Mouse (Mus musculus) MEL (cell line): Measurements from ENCODE around the gene Cnep1r1. TPM values are rescaled to one million over a fixed set of nuclear protein-coding genes. Genes with fewer than 3 reads are reported as not detected.

ENCODE experiments used
- DNase-seq: peaks from one replicate; pipeline ENCODE4 v3.0.0; 2011; ENCODE audit warnings: low read depth, low spot score
- H3K27ac ChIP-seq: 2 replicates; pipeline ENCODE4 v1.5.1; 2012; ENCODE audit warnings: low read depth, mild to moderate bottlenecking, control low read depth, low read length, moderate library complexity; ENCODE audit not compliant: control insufficient read depth
- H3K27me3 ChIP-seq, 2 experiments: fragments of 150-350 bp in 1 of 2; sonication (generic) in 1 of 2; 2 replicates each; pipeline ENCODE4 v1.6.1; 2012; ENCODE audit warnings: low read length in 2 of 2, mild to moderate bottlenecking in 2 of 2, improper control_type of control experiment in 1 of 2, moderate library complexity in 1 of 2; ENCODE audit not compliant: insufficient read depth in 2 of 2, control insufficient read depth in 1 of 2
- H3K36me3 ChIP-seq, 2 experiments: 2 replicates each; pipeline ENCODE4 v1.6.1; 2012 to 2014; ENCODE audit warnings: low read length in 2 of 2, improper control_type of control experiment in 1 of 2, inconsistent platforms in 1 of 2, mild to moderate bottlenecking in 1 of 2; ENCODE audit not compliant: insufficient read depth in 2 of 2, control insufficient read depth in 1 of 2
- H3K4me1 ChIP-seq, 2 experiments: fragments of 150-350 bp in 1 of 2; sonication (generic) in 1 of 2; 2 replicates each; pipeline ENCODE4 v1.6.1; 2012; ENCODE audit warnings: low read length in 2 of 2, improper control_type of control experiment in 1 of 2, mild to moderate bottlenecking in 1 of 2; ENCODE audit not compliant: insufficient read depth in 2 of 2, control insufficient read depth in 1 of 2
- H3K4me3 ChIP-seq, 2 experiments: fragments of 150-350 bp in 1 of 2; sonication (generic) in 1 of 2; 2 replicates each; pipeline ENCODE4 v1.5.1; 2012; ENCODE audit warnings: low read depth in 2 of 2, low read length in 2 of 2, mild to moderate bottlenecking in 2 of 2, moderate library complexity in 2 of 2, control low read depth in 1 of 2, improper control_type of control experiment in 1 of 2; ENCODE audit not compliant: control insufficient read depth in 1 of 2, insufficient read depth in 1 of 2
- H3K79me2 ChIP-seq: 2 replicates; pipeline ENCODE4 v1.6.1; 2012; ENCODE audit warnings: mild to moderate bottlenecking, low read length, moderate library complexity; ENCODE audit not compliant: control insufficient read depth, poor library complexity, insufficient read depth
- H3K9ac ChIP-seq: 2 replicates; pipeline ENCODE4 v1.6.1; 2012; ENCODE audit warnings: low read depth, mild to moderate bottlenecking, control low read depth, low read length, moderate library complexity; ENCODE audit not compliant: control insufficient read depth, poor library complexity, severe bottlenecking
- H3K9me3 ChIP-seq: fragments of 150-350 bp; sonication (generic); replicated peaks from 2 replicates; pipeline ENCODE4 v1.6.1; 2012; ENCODE audit warnings: mild to moderate bottlenecking, low read length, improper control_type of control experiment, moderate library complexity; ENCODE audit not compliant: insufficient read depth
- CTCF ChIP-seq, 3 experiments: IDR thresholded peaks in 2 of 3; conservative IDR thresholded peaks in 1 of 3; 2 replicates each; pipeline ENCODE4 v1.5.1; 2011 to 2012; ENCODE audit warnings: low read length in 3 of 3, low read depth in 2 of 3, mild to moderate bottlenecking in 2 of 3, improper control_type of control experiment in 1 of 3, inconsistent platforms in 1 of 3, mixed read lengths in 1 of 3, moderate library complexity in 1 of 3; ENCODE audit not compliant: control insufficient read depth in 1 of 3, insufficient read depth in 1 of 3, poor library complexity in 1 of 3, severe bottlenecking in 1 of 3
- E2F4 ChIP-seq: IDR thresholded peaks from 2 replicates; pipeline ENCODE4 v1.6.1; 2011; ENCODE audit warnings: low read depth, low read length, improper control_type of control experiment, borderline replicate concordance
- ELF1 ChIP-seq: IDR thresholded peaks from 2 replicates; pipeline ENCODE4 v1.6.1; 2014; ENCODE audit warnings: low read depth, mild to moderate bottlenecking, inconsistent platforms, low read length, improper control_type of control experiment, moderate library complexity
- EP300 ChIP-seq, 2 experiments: IDR thresholded peaks; 2 replicates each; pipeline ENCODE4 v1.6.1; 2011; ENCODE audit warnings: improper control_type of control experiment in 2 of 2, low read length in 2 of 2, low read depth in 1 of 2, mild to moderate bottlenecking in 1 of 2
- GATA1 ChIP-seq: IDR thresholded peaks from 2 replicates; pipeline ENCODE4 v1.6.1; 2011; ENCODE audit warnings: low read depth, low read length, improper control_type of control experiment
- MAX ChIP-seq: IDR thresholded peaks from 2 replicates; pipeline ENCODE4 v1.6.1; 2011; ENCODE audit warnings: low read length, improper control_type of control experiment
- MEF2A ChIP-seq: IDR thresholded peaks from 2 replicates; pipeline ENCODE4 v1.6.1; 2014; ENCODE audit warnings: low read depth, mild to moderate bottlenecking, inconsistent platforms, low read length, improper control_type of control experiment; ENCODE audit not compliant: poor library complexity, insufficient replicate concordance, severe bottlenecking; ENCODE audit errors: extremely low read depth
- MXI1 ChIP-seq: IDR thresholded peaks from 2 replicates; pipeline ENCODE4 v1.6.1; 2011; ENCODE audit warnings: mild to moderate bottlenecking, low read depth, low read length, improper control_type of control experiment
- MYC ChIP-seq: IDR thresholded peaks from 2 replicates; pipeline ENCODE4 v1.6.1; 2011; ENCODE audit warnings: low read depth, mild to moderate bottlenecking, low read length, improper control_type of control experiment, moderate library complexity
- NELFE ChIP-seq: IDR thresholded peaks from 2 replicates; pipeline ENCODE4 v1.6.1; 2011; ENCODE audit warnings: low read depth, low read length, improper control_type of control experiment
- POLR2AphosphoS5 ChIP-seq: IDR thresholded peaks from 2 replicates; pipeline ENCODE4 v1.6.1; 2012; ENCODE audit warnings: low read depth, borderline replicate concordance, mild to moderate bottlenecking, inconsistent platforms, low read length, moderate library complexity, mixed read lengths
- RAD21 ChIP-seq: IDR thresholded peaks from 2 replicates; pipeline ENCODE4 v1.6.1; 2011; ENCODE audit warnings: mild to moderate bottlenecking, low read depth, low read length, improper control_type of control experiment
- RCOR1 ChIP-seq: IDR thresholded peaks from 2 replicates; pipeline ENCODE4 v1.6.1; 2012; ENCODE audit warnings: low read depth, mild to moderate bottlenecking, inconsistent platforms, low read length, improper control_type of control experiment
- SIN3A ChIP-seq: IDR thresholded peaks from 2 replicates; pipeline ENCODE4 v1.6.1; 2012; ENCODE audit warnings: low read length, improper control_type of control experiment, inconsistent platforms
- TAL1 ChIP-seq: IDR thresholded peaks from 2 replicates; pipeline ENCODE4 v1.6.1; 2012; ENCODE audit warnings: mild to moderate bottlenecking, inconsistent platforms, low read length, moderate library complexity, mixed read lengths
- UBTF ChIP-seq: IDR thresholded peaks from 2 replicates; pipeline ENCODE4 v1.6.1; 2012; ENCODE audit warnings: low read depth, mild to moderate bottlenecking, inconsistent platforms, low read length, improper control_type of control experiment, moderate library complexity, borderline replicate concordance; ENCODE audit not compliant: insufficient read depth
- USF2 ChIP-seq, 2 experiments: IDR thresholded peaks; 2 replicates each; pipeline ENCODE4 v1.6.1; 2011 to 2012; ENCODE audit warnings: improper control_type of control experiment in 2 of 2, low read length in 2 of 2, borderline replicate concordance in 1 of 2, inconsistent platforms in 1 of 2, low read depth in 1 of 2, mild to moderate bottlenecking in 1 of 2; ENCODE audit not compliant: insufficient read depth in 1 of 2
- ZC3H11A ChIP-seq: IDR thresholded peaks from 2 replicates; pipeline ENCODE4 v1.6.1; 2012; ENCODE audit warnings: low read depth, mild to moderate bottlenecking, inconsistent platforms, low read length, improper control_type of control experiment
- ZMIZ1 ChIP-seq: IDR thresholded peaks from 2 replicates; pipeline ENCODE4 v1.6.1; 2012; ENCODE audit warnings: low read depth, mild to moderate bottlenecking, inconsistent platforms, low read length, improper control_type of control experiment, moderate library complexity
- ZNF384 ChIP-seq: IDR thresholded peaks from 2 replicates; pipeline ENCODE4 v1.6.1; 2012; ENCODE audit warnings: low read depth, mild to moderate bottlenecking, inconsistent platforms, low read length, improper control_type of control experiment
- polyA plus RNA-seq, 2 experiments: library from polyadenylated mRNA; stranded (reverse) in 1 of 2; unstranded in 1 of 2; fragments of >175 nt in 1 of 2; fragments of >200 nt in 1 of 2; gene quantifications; 2 replicates each; pipeline versions ENCODE4 v1.2.1 to v1.2.4; 2012; ENCODE audit warnings: low replicate concordance in 2 of 2, low read depth in 1 of 2; ENCODE audit not compliant: insufficient read length in 2 of 2, insufficient read depth in 1 of 2, missing spikeins in 1 of 2
- total RNA-seq: library from RNA; depleted of rRNA; stranded (reverse); fragments of 300-350 nt; gene quantifications from 2 replicates; pipeline ENCODE4 v1.2.3, GENCODE M21; 2012

The Cnep1r1 gene
- total and polyA plus RNA-seq, 3 experiments = 12.1 to 31.2 TPM; not detected in 1

DNA sequence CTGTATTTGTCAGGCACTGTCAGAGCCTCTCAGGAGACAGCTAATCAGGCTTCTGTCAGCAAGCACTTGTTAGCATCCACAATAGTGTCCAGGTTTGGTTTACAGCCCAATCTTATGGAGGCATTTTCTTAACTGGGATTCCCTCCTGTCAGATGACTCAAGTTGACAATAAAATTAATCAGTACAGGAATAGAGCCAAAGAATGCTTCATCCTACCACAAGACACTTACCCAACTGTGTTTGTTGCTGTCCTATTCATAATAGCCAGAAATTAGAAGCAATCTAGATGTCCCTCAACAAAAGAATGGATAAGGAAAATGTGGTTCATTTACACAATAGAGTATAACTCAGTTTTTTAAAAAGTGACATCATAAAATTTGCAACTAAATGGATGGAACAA lies 30.6 kb upstream of the Cnep1r1 start:
- Histone ChIP-seq H3K79me2 (no peaks in the 10 kb centered on the region), H3K27ac (no peak overlapping the region), H3K27me3 (no peaks in the 10 kb centered on the region), H3K4me1 (no peaks in the 10 kb centered on the region), H3K9ac (no peak overlapping the region), H3K9me3 (no peaks in the 10 kb centered on the region), H3K36me3 (no peaks in the 10 kb centered on the region), H3K4me3 (no peak overlapping the region)
- no peak for TF ChIP-seq RCOR1
- no peak for TF ChIP-seq POLR2AphosphoS5
- no peak for TF ChIP-seq MAX
- no peak for TF ChIP-seq E2F4
- no peak for TF ChIP-seq RAD21
- TF ChIP-seq MEF2A = no peak
- TF ChIP-seq USF2 (IDR thresholded peaks at IDR 0.05; ENCODE audit: borderline replicate concordance in 1 of 2, insufficient read depth in 1 of 2, low read depth in 1 of 2, low read length in 2 of 2) = no peak
- no peak for TF ChIP-seq MXI1
- TF ChIP-seq UBTF = no peak
- no peak for TF ChIP-seq EP300 (IDR thresholded peaks at IDR 0.05; ENCODE audit: low read depth in 1 of 2, low read length in 2 of 2)
- no peak for TF ChIP-seq TAL1
- TF ChIP-seq ZMIZ1 = no peak
- TF ChIP-seq ELF1 = no peak
- TF ChIP-seq GATA1 = no peak
- TF ChIP-seq CTCF (IDR thresholded peaks at IDR 0.05 in 2 of 3, conservative IDR thresholded peaks at IDR 0.05 in 1 of 3; ENCODE audit: control insufficient read depth in 1 of 3, insufficient read depth in 1 of 3, low read depth in 2 of 3, low read length in 3 of 3, poor library complexity in 1 of 3, severe bottlenecking in 1 of 3) = no peak
- TF ChIP-seq SIN3A = no peak
- TF ChIP-seq ZC3H11A = no peak
- TF ChIP-seq MYC = no peak
- DNase-seq = no peak

DNA sequence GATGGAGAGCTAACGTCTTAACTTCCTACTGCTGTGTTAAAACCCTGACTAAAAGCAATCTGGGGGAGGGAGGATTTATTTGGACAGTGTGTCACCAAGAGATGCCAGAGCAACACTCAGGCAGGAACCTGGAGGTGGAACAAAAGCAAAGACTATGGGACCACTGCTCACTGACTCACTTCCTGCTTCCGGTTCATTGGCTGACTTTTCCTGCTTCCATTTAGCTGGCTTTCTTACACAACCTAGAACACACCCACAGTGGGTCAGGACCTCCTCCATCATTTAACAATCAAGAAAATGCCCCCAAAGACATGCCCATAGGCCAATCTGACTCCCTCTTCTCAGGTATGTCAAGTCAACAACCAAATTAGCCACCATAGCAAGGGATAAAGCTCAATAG lies 26.9 kb upstream of the Cnep1r1 start:
- no peaks in the 10 kb centered on the region for H3K9me3 ChIP-seq
- no peak overlapping the region for H3K4me3 ChIP-seq
- TF ChIP-seq POLR2AphosphoS5 (no peak), NELFE (no peak), CTCF (IDR thresholded peaks at IDR 0.05 in 2 of 3, conservative IDR thresholded peaks at IDR 0.05 in 1 of 3; ENCODE audit: control insufficient read depth in 1 of 3, insufficient read depth in 1 of 3, low read depth in 2 of 3, low read length in 3 of 3, poor library complexity in 1 of 3, severe bottlenecking in 1 of 3) (no peak), ZNF384 (no peak), UBTF (no peak)
- H3K4me1 ChIP-seq = no peaks in the 10 kb centered on the region
- H3K27ac ChIP-seq = no peak overlapping the region
- no peaks in the 10 kb centered on the region for H3K36me3 ChIP-seq
- no peak overlapping the region for H3K9ac ChIP-seq
- H3K27me3 ChIP-seq = no peaks in the 10 kb centered on the region
- no peak for DNase-seq
- no peaks in the 10 kb centered on the region for H3K79me2 ChIP-seq
